Mouse (Mus musculus): ENCODE results near the gene Card14. TPM values are rescaled to one million over a fixed set of nuclear protein-coding genes. Genes with fewer than 3 reads are reported as not detected.

Card14 gene
- 1.8 and 1.9 TPM in 2 replicates for polyA plus RNA-seq (2015; fragmentation: Nextera tagmentation; extraction: Ambion mirVana)

GRCm38 (mm10) chr11:119307658-119307867 lies at the start of gene Card14:
Gene Card14, plus strand, starts transcription at chr11:119307768.
- Histone ChIP-seq H3K27me3 (ENCODE audit: control insufficient read depth, insufficient read depth, low read length) (no peaks in the 10 kb centered on the region), H3K4me1 (replicated peaks; ENCODE audit: control insufficient read depth, insufficient read depth) (no peaks in the 10 kb centered on the region), H3K9me3 (ENCODE audit: control insufficient read depth, low read length) (no peaks in the 10 kb centered on the region), H3K36me3 (ENCODE audit: control insufficient read depth, insufficient read depth, low read length) (no peaks in the 10 kb centered on the region), H3K9ac (ENCODE audit: low read length) (peak within 1 kb of the TSS; percentile 27; the same call in 1 of the 2 replicates), H3K4me3 (ENCODE audit: low read depth, low read length) (no peak within 1 kb of the TSS), H3K27ac (replicated peaks) (0 out of 2 replicates have a peak within 1 kb of the TSS, but pooled peaks have one; percentile 35), H3K4me2 (replicated peaks; ENCODE audit: low read depth) (no peak within 1 kb of the TSS)
- WGBS: 35% methylated on average over 1 of the region's 1 CpGs
- ATAC-seq (ENCODE audit: low FRiP score, low TSS enrichment): no peak
- no peak for TF ChIP-seq EP300 (optimal IDR thresholded peaks at IDR 0.05)
- TF ChIP-seq CTCF (IDR thresholded peaks at IDR 0.05; ENCODE audit: low read depth): no peak
- no peak for DNase-seq (ENCODE audit: low spot score)

GRCm38 (mm10) chr11:119258216-119258571 lies 49.4 kb upstream of the Card14 start:
- H3K27me3 ChIP-seq (ENCODE audit: control insufficient read depth, insufficient read depth, low read length): no peaks in the 10 kb centered on the region
- no peaks in the 10 kb centered on the region for H3K4me1 ChIP-seq (replicated peaks; ENCODE audit: control insufficient read depth, insufficient read depth)
- ATAC-seq (ENCODE audit: low FRiP score, low TSS enrichment): no peak
- H3K9ac ChIP-seq (ENCODE audit: low read length): no peak overlapping the region
- 0 out of 2 replicates have a peak overlapping the region, but pooled peaks have one; percentile 31 for H3K27ac ChIP-seq (replicated peaks)
- H3K4me2 ChIP-seq (replicated peaks; ENCODE audit: low read depth): peak overlapping the region; percentile 21
- DNase-seq (ENCODE audit: low spot score): no peak
- H3K4me3 ChIP-seq (ENCODE audit: low read depth, low read length): no peak overlapping the region
- WGBS: 59% methylated on average over 9 of the region's 9 CpGs
- H3K9me3 ChIP-seq (ENCODE audit: control insufficient read depth, low read length): no peaks in the 10 kb centered on the region
- no peak for TF ChIP-seq EP300 (optimal IDR thresholded peaks at IDR 0.05)
- no peak for TF ChIP-seq CTCF (IDR thresholded peaks at IDR 0.05; ENCODE audit: low read depth)
- no peaks in the 10 kb centered on the region for H3K36me3 ChIP-seq (ENCODE audit: control insufficient read depth, insufficient read depth, low read length)

- H3K27me3 ChIP-seq (ENCODE audit: control insufficient read depth, insufficient read depth, low read length): no peaks in the 10 kb centered on the region
- H3K4me3 ChIP-seq (ENCODE audit: low read depth, low read length): peak overlapping the region; percentile 1; the same call in 1 of the 2 replicates
- DNase-seq (ENCODE audit: low spot score): peak; percentile 66
- H3K36me3 ChIP-seq (ENCODE audit: control insufficient read depth, insufficient read depth, low read length): no peaks in the 10 kb centered on the region
- 52% methylated on average over 23 of the region's 23 CpGs for WGBS
- H3K4me2 ChIP-seq (replicated peaks; ENCODE audit: low read depth): peak overlapping the region; percentile 21
- H3K27ac ChIP-seq (replicated peaks): 0 out of 2 replicates have a peak overlapping the region, but pooled peaks have one; percentile 31
- TF ChIP-seq CTCF (IDR thresholded peaks at IDR 0.05; ENCODE audit: low read depth) (no peak), EP300 (optimal IDR thresholded peaks at IDR 0.05) (no peak)
- peak overlapping the region; percentile 1; the same call in 1 of the 2 replicates for H3K9ac ChIP-seq (ENCODE audit: low read length)
- ATAC-seq (ENCODE audit: low FRiP score, low TSS enrichment): peak; percentile 70
- H3K4me1 ChIP-seq (replicated peaks; ENCODE audit: control insufficient read depth, insufficient read depth): no peaks in the 10 kb centered on the region
- no peaks in the 10 kb centered on the region for H3K9me3 ChIP-seq (ENCODE audit: control insufficient read depth, low read length)
These were observed 48.8 kb upstream of the Card14 start for GRCm38 (mm10) chr11:119258572-119259322.

GRCm38 (mm10) chr11:119259977-119260376 lies 47.6 kb upstream of the Card14 start:
- no peaks in the 10 kb centered on the region for H3K4me1 ChIP-seq (replicated peaks; ENCODE audit: control insufficient read depth, insufficient read depth)
- no peaks in the 10 kb centered on the region for H3K9me3 ChIP-seq (ENCODE audit: control insufficient read depth, low read length)
- no peaks in the 10 kb centered on the region for H3K27me3 ChIP-seq (ENCODE audit: control insufficient read depth, insufficient read depth, low read length)
- ATAC-seq (ENCODE audit: low FRiP score, low TSS enrichment): no peak
- no peak overlapping the region for H3K27ac ChIP-seq (replicated peaks)
- no peak overlapping the region for H3K4me3 ChIP-seq (ENCODE audit: low read depth, low read length)
- no peaks in the 10 kb centered on the region for H3K36me3 ChIP-seq (ENCODE audit: control insufficient read depth, insufficient read depth, low read length)
- H3K4me2 ChIP-seq (replicated peaks; ENCODE audit: low read depth): no peak overlapping the region
- no peak overlapping the region for H3K9ac ChIP-seq (ENCODE audit: low read length)
- DNase-seq (ENCODE audit: low spot score): no peak
- 79% methylated on average over 8 of the region's 8 CpGs for WGBS
- TF ChIP-seq CTCF (IDR thresholded peaks at IDR 0.05; ENCODE audit: low read depth) (no peak), EP300 (optimal IDR thresholded peaks at IDR 0.05) (no peak)

DNA sequence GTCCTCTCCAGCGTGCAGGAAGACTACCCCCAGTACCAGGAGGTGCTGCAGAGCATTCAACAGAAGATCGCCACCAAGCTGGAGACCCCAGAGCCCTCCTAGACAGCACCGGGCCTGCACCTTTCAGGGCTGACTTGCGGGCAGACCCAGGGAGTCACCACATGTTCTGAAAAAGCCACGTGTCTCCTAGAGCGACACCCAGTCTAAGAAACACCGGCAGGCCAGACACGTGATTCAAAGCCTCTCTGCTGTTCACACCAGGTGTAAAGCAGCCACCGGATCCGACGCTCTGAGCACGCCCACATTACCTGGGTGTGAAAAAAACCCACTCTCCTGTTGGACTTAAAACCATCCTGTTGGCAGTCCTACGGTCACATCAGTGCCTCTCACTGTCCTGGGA lies 43.2 kb upstream of the Card14 start:
- Histone ChIP-seq H3K27ac (replicated peaks) (no peak overlapping the region), H3K9me3 (ENCODE audit: control insufficient read depth, low read length) (no peaks in the 10 kb centered on the region), H3K36me3 (ENCODE audit: control insufficient read depth, insufficient read depth, low read length) (no peaks in the 10 kb centered on the region), H3K4me1 (replicated peaks; ENCODE audit: control insufficient read depth, insufficient read depth) (no peaks in the 10 kb centered on the region), H3K9ac (ENCODE audit: low read length) (no peak overlapping the region), H3K4me3 (ENCODE audit: low read depth, low read length) (no peak overlapping the region), H3K4me2 (replicated peaks; ENCODE audit: low read depth) (no peak overlapping the region), H3K27me3 (ENCODE audit: control insufficient read depth, insufficient read depth, low read length) (no peaks in the 10 kb centered on the region)
- no peak for DNase-seq (ENCODE audit: low spot score)
- 85% methylated on average over 13 of the region's 13 CpGs for WGBS
- TF ChIP-seq CTCF (IDR thresholded peaks at IDR 0.05; ENCODE audit: low read depth): no peak
- ATAC-seq (ENCODE audit: low FRiP score, low TSS enrichment): no peak

GRCm38 (mm10) chr11:119265811-119266210 lies 41.8 kb upstream of the Card14 start:
- no peaks in the 10 kb centered on the region for H3K9me3 ChIP-seq (ENCODE audit: control insufficient read depth, low read length)
- WGBS: 58% methylated on average over 7 of the region's 7 CpGs
- DNase-seq (ENCODE audit: low spot score): no peak
- no peak overlapping the region for H3K4me3 ChIP-seq (ENCODE audit: low read depth, low read length)
- H3K4me1 ChIP-seq (replicated peaks; ENCODE audit: control insufficient read depth, insufficient read depth): no peaks in the 10 kb centered on the region
- H3K27me3 ChIP-seq (ENCODE audit: control insufficient read depth, insufficient read depth, low read length): no peaks in the 10 kb centered on the region
- no peak overlapping the region for H3K4me2 ChIP-seq (replicated peaks; ENCODE audit: low read depth)
- no peak overlapping the region for H3K27ac ChIP-seq (replicated peaks)
- no peak for ATAC-seq (ENCODE audit: low FRiP score, low TSS enrichment)
- no peaks in the 10 kb centered on the region for H3K36me3 ChIP-seq (ENCODE audit: control insufficient read depth, insufficient read depth, low read length)
- no peak overlapping the region for H3K9ac ChIP-seq (ENCODE audit: low read length)
- TF ChIP-seq CTCF (IDR thresholded peaks at IDR 0.05; ENCODE audit: low read depth) (no peak), EP300 (optimal IDR thresholded peaks at IDR 0.05) (no peak)
